Mouse (Mus musculus) frontal cortex, adult 2 months (tissue): ENCODE data around the gene Zkscan16. TPM values are rescaled to one million over a fixed set of nuclear protein-coding genes. Genes with fewer than 3 reads are reported as not detected.
A peak's percentile ranks its signal among the peaks of the same experiment; 100 is the strongest.

ENCODE experiments used
- DNase-seq, 2 experiments: peaks; one replicate each; pipeline ENCODE4 v3.0.0; 2022; ENCODE audit warnings: low spot score in 1 of 2; ENCODE audit errors: extremely low spot score in 1 of 2
- polyA plus RNA-seq: library from polyadenylated mRNA; depleted of rRNA; stranded (reverse); fragments of >200 nt; gene quantifications from 2 replicates; pipeline ENCODE4 v1.2.3, GENCODE M21; 2012; rRNA removed

Zkscan16 gene
- polyA plus RNA-seq, 1 experiment, result 15.3 TPM

- DNase-seq, result no peak
These were observed 51.8 kb downstream of the Zkscan16 start for GRCm38 (mm10) chr4:58995251-58995693.

DNA sequence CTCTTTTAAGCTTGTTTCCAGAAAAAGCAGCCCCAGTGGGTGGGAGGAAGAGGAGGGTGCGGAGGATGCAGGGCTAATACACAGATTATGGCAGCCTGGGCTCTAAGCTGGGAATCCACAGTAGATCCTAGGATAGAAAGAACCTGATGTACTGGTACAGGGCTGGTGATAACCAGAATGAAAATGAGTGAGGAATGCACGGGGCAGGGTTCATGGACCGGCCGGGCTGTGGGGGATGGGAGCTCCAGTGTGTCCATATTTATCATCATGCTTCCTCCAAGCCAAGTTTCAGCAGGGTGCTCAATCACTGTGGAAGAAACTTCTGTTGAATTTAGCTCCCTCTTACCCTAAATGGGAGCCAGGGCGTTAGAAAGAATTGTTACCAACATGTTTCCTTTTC lies 53.7 kb downstream of the Zkscan16 start:
- no peak for DNase-seq

DNA sequence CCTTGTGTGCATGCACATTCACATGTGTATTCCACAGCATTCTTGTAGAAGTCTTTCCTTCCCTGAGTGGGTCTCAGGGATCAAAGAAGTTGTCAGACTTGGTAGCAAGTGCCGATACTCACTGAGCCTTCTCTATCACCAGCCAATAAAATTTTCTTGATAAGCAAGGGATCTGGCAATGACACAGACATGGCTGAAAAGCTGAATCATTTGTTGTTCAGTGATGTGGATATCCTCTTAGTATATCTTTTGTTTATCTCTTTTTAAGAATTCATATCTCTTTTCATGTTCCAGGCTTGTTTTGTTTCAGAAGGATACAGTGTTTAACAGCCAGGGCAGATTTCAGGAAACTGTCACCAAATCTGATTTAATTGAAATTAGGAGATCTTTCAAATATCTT lies 55.3 kb downstream of the Zkscan16 start:
- no peak for DNase-seq

- DNase-seq, result peak; percentile 44 to 91
These were observed 56.3 kb downstream of the Zkscan16 start for GRCm38 (mm10) chr4:58999686-59000085.

DNA sequence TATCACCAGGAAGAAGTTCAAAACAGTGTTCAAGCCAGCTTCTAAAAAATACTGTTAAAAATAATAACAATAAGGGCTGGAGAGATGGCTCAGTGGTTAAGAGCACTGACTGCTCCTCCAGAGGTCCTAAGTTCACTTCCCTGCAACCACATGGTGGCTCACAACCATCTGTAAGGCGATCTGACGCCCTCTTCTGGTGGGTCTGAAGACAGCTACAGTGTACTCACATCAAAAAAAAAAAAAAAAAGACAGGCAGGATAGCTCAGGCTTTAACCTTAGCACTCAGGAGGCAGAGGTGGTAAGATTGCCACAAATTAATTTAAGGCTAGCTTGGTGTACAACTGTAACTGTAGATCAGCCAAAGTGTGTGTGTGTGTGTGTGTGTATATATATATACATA lies 57.2 kb downstream of the Zkscan16 start:
- DNase-seq, result no peak

GRCm38 (mm10) chr4:59002948-59003805 lies 59.7 kb downstream of the Zkscan16 start, which contains the start of gene Gm20503:
TSS of gene Gm20503 (plus strand) at chr4:59003210.
- DNase-seq, result peak; percentile 79 to 91

- DNase-seq, result no peak
These were observed 60.4 kb downstream of the Zkscan16 start for GRCm38 (mm10) chr4:59003806-59004200.

- DNase-seq, result no peak
These were observed 62.8 kb downstream of the Zkscan16 start for GRCm38 (mm10) chr4:59006211-59006610.

DNA sequence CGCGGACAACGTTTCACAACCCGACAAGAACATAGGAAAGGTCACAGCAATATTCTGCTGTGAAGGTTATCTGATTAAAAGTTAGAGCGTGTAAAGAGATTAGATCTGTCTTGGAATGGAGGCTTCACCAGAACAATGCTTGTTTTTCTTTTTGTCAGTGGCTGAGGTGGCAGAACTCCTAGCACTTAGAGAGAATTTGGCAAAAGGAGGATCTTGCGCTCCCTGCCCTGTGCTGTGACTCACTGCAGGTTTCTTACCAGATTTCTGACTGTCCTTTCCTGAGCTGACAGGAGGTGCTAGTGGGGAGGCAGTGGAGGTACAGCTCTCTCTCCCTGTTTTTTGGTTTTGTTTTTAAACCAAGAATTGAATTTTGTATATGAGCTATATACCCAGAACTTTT lies 63.6 kb downstream of the Zkscan16 start:
- no peak for DNase-seq

Other genes with a start within 250 kb of the Zkscan16 start
- 0.38 and 0.40 TPM in 2 replicates for gene Olfr267, start 155.9 kb upstream of the Zkscan16 start, polyA plus RNA-seq
- gene Ecpas, start 30.9 kb upstream of the Zkscan16 start, polyA plus RNA-seq, result 36.8 and 40.3 TPM in 2 replicates
- gene Ptgr1, start 43.5 kb downstream of the Zkscan16 start, polyA plus RNA-seq, result 1.1 and 1.3 TPM in 2 replicates
- gene Dnajc25, start 51.4 kb downstream of the Zkscan16 start, polyA plus RNA-seq, result 4.1 and 4.2 TPM in 2 replicates
- 0.10 TPM in 1 of 2 replicates, not detected in the other for gene Gm20503, start 59.6 kb downstream of the Zkscan16 start, polyA plus RNA-seq
- gene Gng10, start 91.5 kb downstream of the Zkscan16 start, polyA plus RNA-seq, result 69.4 and 69.7 TPM in 2 replicates
- gene AI481877, start 195.4 kb downstream of the Zkscan16 start, polyA plus RNA-seq, result not detected in 2 replicates
- gene Ugcg, start 245.6 kb downstream of the Zkscan16 start, polyA plus RNA-seq, result 63.7 TPM in 2 replicates